Mouse (Mus musculus): ENCODE measurements around the gene Napepld. TPM values are rescaled to one million over a fixed set of nuclear protein-coding genes. Genes with fewer than 3 reads are reported as not detected.

Napepld gene
- polyA plus RNA-seq, 1 experiment: 4.7 TPM

GRCm38 (mm10) chr5:21660850-21661249 is 40.3 kb downstream of the Napepld start:
- TF ChIP-seq CTCF (IDR thresholded peaks at IDR 0.05; ENCODE audit: borderline replicate concordance, extremely low read depth, insufficient read depth, insufficient read length): no peak
- TF ChIP-seq POLR2A (IDR thresholded peaks at IDR 0.05; ENCODE audit: borderline replicate concordance, extremely low read depth, insufficient read depth, insufficient read length, poor library complexity, severe bottlenecking): no peak
- DNase-seq (ENCODE audit: low read depth): peak; percentile 69

DNA sequence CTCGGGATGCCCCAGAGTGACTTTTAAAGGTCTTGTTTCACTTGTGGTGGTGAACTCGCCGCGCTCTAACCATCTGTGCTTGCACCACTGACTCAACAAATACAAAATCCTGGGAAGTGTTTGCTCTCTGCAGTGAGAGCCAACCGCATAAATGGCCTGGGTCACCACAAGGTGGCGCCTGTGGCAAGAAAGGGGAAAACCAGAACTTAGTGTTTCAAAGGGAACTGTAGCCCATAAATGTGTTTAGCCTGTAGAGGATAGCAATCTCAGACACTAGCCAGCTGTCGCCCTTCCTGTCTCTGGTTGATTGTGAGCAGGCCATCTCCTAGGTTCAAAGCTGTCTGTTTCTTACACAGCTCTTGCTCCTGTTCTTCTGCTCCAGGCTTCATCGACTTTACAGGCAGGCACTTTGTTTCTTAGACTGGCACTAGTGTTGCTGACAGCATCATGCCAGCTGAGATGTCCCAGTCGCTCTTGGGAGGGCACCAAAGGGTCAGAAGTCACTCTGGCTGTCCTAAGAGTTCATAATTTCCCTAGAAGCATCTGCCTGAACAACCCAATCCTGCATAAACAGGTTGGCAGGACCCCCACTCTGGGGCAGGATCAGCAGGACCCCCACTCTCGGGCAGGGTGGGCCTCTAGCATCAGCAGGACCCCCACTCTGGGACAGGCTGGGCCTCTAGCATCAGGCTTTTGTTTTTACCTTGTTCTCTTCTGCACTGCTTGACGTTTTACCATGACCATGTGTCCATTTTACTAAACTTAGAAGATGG is 42.4 kb downstream of the Napepld start:
- TF ChIP-seq POLR2A (IDR thresholded peaks at IDR 0.05; ENCODE audit: borderline replicate concordance, extremely low read depth, insufficient read depth, insufficient read length, poor library complexity, severe bottlenecking) (no peak), CTCF (IDR thresholded peaks at IDR 0.05; ENCODE audit: borderline replicate concordance, extremely low read depth, insufficient read depth, insufficient read length) (peak; percentile 88)
- peak; percentile 82 for DNase-seq (ENCODE audit: low read depth)

- no peak for TF ChIP-seq POLR2A (IDR thresholded peaks at IDR 0.05; ENCODE audit: borderline replicate concordance, extremely low read depth, insufficient read depth, insufficient read length, poor library complexity, severe bottlenecking)
- DNase-seq (ENCODE audit: low read depth): no peak
These were observed 43.2 kb downstream of the Napepld start for GRCm38 (mm10) chr5:21658038-21658437.

- no peak for DNase-seq (ENCODE audit: low read depth)
- TF ChIP-seq POLR2A (IDR thresholded peaks at IDR 0.05; ENCODE audit: borderline replicate concordance, extremely low read depth, insufficient read depth, insufficient read length, poor library complexity, severe bottlenecking): no peak
- TF ChIP-seq CTCF (IDR thresholded peaks at IDR 0.05; ENCODE audit: borderline replicate concordance, extremely low read depth, insufficient read depth, insufficient read length): no peak
These were observed 44.3 kb downstream of the Napepld start for GRCm38 (mm10) chr5:21656912-21657311.

- TF ChIP-seq POLR2A (IDR thresholded peaks at IDR 0.05; ENCODE audit: borderline replicate concordance, extremely low read depth, insufficient read depth, insufficient read length, poor library complexity, severe bottlenecking) (no peak), CTCF (IDR thresholded peaks at IDR 0.05; ENCODE audit: borderline replicate concordance, extremely low read depth, insufficient read depth, insufficient read length) (no peak)
- no peak for DNase-seq (ENCODE audit: low read depth)
These were observed 49.1 kb downstream of the Napepld start for GRCm38 (mm10) chr5:21651885-21652612.

DNA sequence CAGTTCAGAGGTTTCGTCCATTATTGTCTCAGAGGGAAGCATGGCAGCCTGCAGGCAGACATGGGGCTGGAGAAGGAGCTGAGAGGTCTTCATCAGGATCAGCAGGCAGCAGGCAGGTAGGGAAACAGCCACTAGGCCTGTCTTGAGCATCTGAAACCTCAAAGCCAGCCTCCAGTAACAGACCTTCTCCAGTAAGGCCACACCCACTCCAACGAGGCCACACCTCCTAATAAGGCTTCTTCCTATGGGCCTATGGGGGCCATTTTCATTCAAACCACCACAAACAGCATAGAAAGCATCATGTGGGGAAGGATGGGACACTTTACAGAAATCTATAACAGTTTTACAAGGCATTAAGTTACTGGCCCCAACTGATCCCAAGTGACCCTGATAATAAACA is 50.5 kb downstream of the Napepld start:
- TF ChIP-seq POLR2A (IDR thresholded peaks at IDR 0.05; ENCODE audit: borderline replicate concordance, extremely low read depth, insufficient read depth, insufficient read length, poor library complexity, severe bottlenecking): no peak
- no peak for TF ChIP-seq CTCF (IDR thresholded peaks at IDR 0.05; ENCODE audit: borderline replicate concordance, extremely low read depth, insufficient read depth, insufficient read length)
- DNase-seq (ENCODE audit: low read depth): no peak

DNA sequence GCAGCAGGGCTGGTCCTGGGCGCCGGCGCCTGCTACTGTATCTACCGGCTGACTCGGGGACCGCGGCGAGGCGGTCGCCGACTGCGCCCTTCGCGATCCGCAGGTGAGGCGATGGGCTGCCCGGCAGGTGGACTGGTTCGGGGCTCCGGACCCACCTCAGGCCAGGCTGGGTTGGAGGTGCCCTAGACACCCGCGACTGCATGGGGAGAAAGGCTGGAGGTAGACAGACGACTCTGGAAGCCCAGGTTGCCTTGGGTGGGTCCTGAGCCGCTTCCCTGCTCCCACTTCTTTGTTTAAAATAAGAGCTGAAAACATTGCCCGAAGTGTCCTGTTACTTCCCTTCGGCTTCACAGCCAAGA is 55.1 kb downstream of the Napepld start:
- TF ChIP-seq POLR2A (IDR thresholded peaks at IDR 0.05; ENCODE audit: borderline replicate concordance, extremely low read depth, insufficient read depth, insufficient read length, poor library complexity, severe bottlenecking) (no peak), CTCF (IDR thresholded peaks at IDR 0.05; ENCODE audit: borderline replicate concordance, extremely low read depth, insufficient read depth, insufficient read length) (no peak)
- peak; percentile 42 for DNase-seq (ENCODE audit: low read depth)

- TF ChIP-seq CTCF (IDR thresholded peaks at IDR 0.05; ENCODE audit: borderline replicate concordance, extremely low read depth, insufficient read depth, insufficient read length) (peak; percentile 8; the same call in 1 of the 2 replicates), POLR2A (IDR thresholded peaks at IDR 0.05; ENCODE audit: borderline replicate concordance, extremely low read depth, insufficient read depth, insufficient read length, poor library complexity, severe bottlenecking) (peak; percentile 77)
- peak; percentile 97 for DNase-seq (ENCODE audit: low read depth)
These were observed 55.6 kb downstream of the Napepld start, which contains the start of the genes Fbxl13 and Armc10 for GRCm38 (mm10) chr5:21645439-21646132. Gene Fbxl13, minus strand, starts transcription at chr5:21645634. Gene Armc10, plus strand, starts transcription at chr5:21645813.

- TF ChIP-seq POLR2A (IDR thresholded peaks at IDR 0.05; ENCODE audit: borderline replicate concordance, extremely low read depth, insufficient read depth, insufficient read length, poor library complexity, severe bottlenecking) (no peak), CTCF (IDR thresholded peaks at IDR 0.05; ENCODE audit: borderline replicate concordance, extremely low read depth, insufficient read depth, insufficient read length) (no peak)
These were observed 56.2 kb downstream of the Napepld start for GRCm38 (mm10) chr5:21644891-21645438.

GRCm38 (mm10) chr5:21643606-21644005 is 57.6 kb downstream of the Napepld start:
- no peak for DNase-seq (ENCODE audit: low read depth)
- TF ChIP-seq CTCF (IDR thresholded peaks at IDR 0.05; ENCODE audit: borderline replicate concordance, extremely low read depth, insufficient read depth, insufficient read length) (no peak), POLR2A (IDR thresholded peaks at IDR 0.05; ENCODE audit: borderline replicate concordance, extremely low read depth, insufficient read depth, insufficient read length, poor library complexity, severe bottlenecking) (no peak)

More at GRCm38 (mm10) chr5:21644891-21645438, 56.2 kb downstream of the Napepld start:
- DNase-seq (ENCODE audit: low read depth): no peak

DNA sequence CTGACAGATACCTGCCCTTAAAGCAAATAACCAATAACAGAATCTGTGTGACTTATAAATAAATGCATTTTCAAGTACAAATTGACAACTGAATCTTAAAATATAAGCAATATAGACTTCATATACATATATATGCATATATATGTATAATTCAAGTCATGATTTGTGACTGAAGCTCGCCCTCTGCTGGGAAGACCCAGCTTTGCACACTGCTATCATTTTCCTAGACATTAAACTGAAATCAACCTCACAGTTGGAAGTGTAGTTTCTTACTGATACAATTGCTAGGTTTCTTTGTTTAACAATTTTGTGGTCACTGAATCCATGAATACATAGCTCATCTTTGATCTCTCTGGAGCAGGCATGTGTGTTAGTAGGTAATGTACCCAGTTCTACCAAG is 60.2 kb downstream of the Napepld start:
- DNase-seq (ENCODE audit: low read depth): peak; percentile 73
- TF ChIP-seq POLR2A (IDR thresholded peaks at IDR 0.05; ENCODE audit: borderline replicate concordance, extremely low read depth, insufficient read depth, insufficient read length, poor library complexity, severe bottlenecking) (no peak), CTCF (IDR thresholded peaks at IDR 0.05; ENCODE audit: borderline replicate concordance, extremely low read depth, insufficient read depth, insufficient read length) (peak; percentile 67; the same call in 1 of the 2 replicates)

Measured in brain, embryonic 14.5 days (tissue).